Mouse (Mus musculus): Measurements from ENCODE around the gene Sycp3. TPM values are rescaled to one million over a fixed set of nuclear protein-coding genes. Genes with fewer than 3 reads are reported as not detected.
"Not testable (repeated sequence)": the region's sequence is repeated elsewhere in the genome, so short reads cannot be mapped to it uniquely, and the experiment has no call there.

Gene Sycp3
- polyA plus RNA-seq, 1 experiment from 2014 or later, result 0.07 TPM

DNA sequence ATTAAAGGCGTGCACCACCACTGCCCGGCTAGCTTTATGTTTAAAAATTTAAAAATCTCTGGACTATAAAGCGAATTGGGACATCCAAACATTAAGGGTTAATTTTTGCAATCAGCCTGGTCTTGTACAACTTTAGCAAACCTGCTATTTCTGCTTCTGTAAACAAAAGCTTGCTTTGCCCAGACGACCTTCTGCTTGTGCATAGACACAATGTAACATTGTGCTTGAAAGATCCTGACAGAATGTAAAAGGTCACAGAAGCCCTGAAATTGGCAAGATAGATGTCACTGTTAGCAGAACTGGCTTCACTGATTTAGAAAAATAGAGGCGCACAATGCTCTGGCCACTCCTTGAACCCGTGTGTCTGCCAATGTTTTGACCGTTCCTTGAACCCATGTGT, 55.7 kb downstream of the Sycp3 start:
- not testable (repeated sequence) for H3K4me3 ChIP-seq (replicated peaks); ATAC-seq (ENCODE audit: insufficient read depth); H3K4me1 ChIP-seq (replicated peaks); H3K4me2 ChIP-seq; H3K9me3 ChIP-seq (replicated peaks); H3K9ac ChIP-seq; H3K36me3 ChIP-seq (replicated peaks); H3K27me3 ChIP-seq; H3K27ac ChIP-seq (replicated peaks)
- 65% methylated on average over 7 of the region's 7 CpGs for WGBS (ENCODE audit: insufficient replicate concordance)

DNA sequence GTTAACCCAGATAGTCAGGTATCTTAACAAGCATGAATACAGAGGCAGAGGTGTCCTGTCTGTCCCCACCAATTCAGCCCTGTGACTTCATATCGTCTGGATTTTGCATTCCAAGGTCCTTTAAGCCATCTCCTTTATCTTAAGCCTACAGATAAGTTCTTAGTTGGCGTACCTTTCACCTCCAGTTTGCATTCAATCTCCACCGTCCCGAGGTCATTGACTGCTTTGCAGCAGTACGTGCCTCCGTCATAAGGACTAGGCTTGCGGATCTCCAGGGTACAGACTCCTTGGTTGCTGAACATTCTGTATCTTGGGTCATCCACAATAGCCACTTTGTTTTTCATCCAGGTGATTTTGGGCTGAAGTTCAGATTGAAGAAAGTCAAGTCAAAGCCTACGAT, 63.4 kb downstream of the Sycp3 start:
- ATAC-seq (ENCODE audit: insufficient read depth), result no peak
- Histone ChIP-seq H3K27ac (replicated peaks) (no peak overlapping the region), H3K36me3 (replicated peaks) (no peaks in the 10 kb centered on the region)

More for the DNA sequence above, 63.4 kb downstream of the Sycp3 start:
- Histone ChIP-seq H3K9ac (no peak overlapping the region), H3K4me1 (replicated peaks) (no peaks in the 10 kb centered on the region), H3K4me3 (replicated peaks) (no peak overlapping the region), H3K4me2 (no peak overlapping the region), H3K27me3 (no peaks in the 10 kb centered on the region), H3K9me3 (replicated peaks) (no peaks in the 10 kb centered on the region)
- WGBS (ENCODE audit: insufficient replicate concordance), result 50% methylated on average over 8 of the region's 8 CpGs

Other genes with a start within 250 kb of the Sycp3 start
- 2.0 and 2.3 TPM in 2 replicates for gene Dram1, start 80.5 kb upstream of the Sycp3 start, polyA plus RNA-seq (2015; fragmentation: Nextera tagmentation; extraction: Ambion mirVana)
- gene Gnptab, start 80.4 kb upstream of the Sycp3 start, polyA plus RNA-seq (2015; fragmentation: Nextera tagmentation; extraction: Ambion mirVana), result 2.7 TPM in 2 replicates
- 4.7 and 5.3 TPM in 2 replicates for gene Chpt1, start 44.5 kb downstream of the Sycp3 start, polyA plus RNA-seq (2015; fragmentation: Nextera tagmentation; extraction: Ambion mirVana)
- gene Mybpc1, start 145.6 kb downstream of the Sycp3 start, polyA plus RNA-seq (2015; fragmentation: Nextera tagmentation; extraction: Ambion mirVana), result 8.0 and 11.4 TPM in 2 replicates
- gene Spic, start 225.4 kb downstream of the Sycp3 start, polyA plus RNA-seq (2015; fragmentation: Nextera tagmentation; extraction: Ambion mirVana), result 11.7 and 12.9 TPM in 2 replicates

All from liver, embryonic 15.5 days (tissue).